Mouse (Mus musculus) kidney, adult 10 weeks (tissue): Measurements from ENCODE around the gene Vmn1r11. TPM values are rescaled to one million over a fixed set of nuclear protein-coding genes. Genes with fewer than 3 reads are reported as not detected.

Experiments
- polyA plus RNA-seq: library from polyadenylated mRNA; stranded (reverse); fragments of 350-450 nt; fragmentation: Illumina TruSeq; extraction: RNeasy Lipid Tissue Mini Kit (QIAGEN cat#74804); gene quantifications from one replicate; pipeline ENCODE4 v1.2.3, GENCODE M21; 2014; ENCODE audit warnings: low read depth, low replicate concordance

The Vmn1r11 gene
- polyA plus RNA-seq, result not detected

GRCm38 (mm10) chr6:57133155-57133554 lies at the start of gene Vmn1r11:
Gene Vmn1r11, plus strand, starts transcription at chr6:57133455.

GRCm38 (mm10) chr6:57109154-57109553 lies 24.1 kb upstream of the Vmn1r11 start, which contains the start of gene Vmn1r10:
Gene Vmn1r10, plus strand, starts transcription at chr6:57109454.

GRCm38 (mm10) chr6:57156619-57157018 lies 23.4 kb downstream of the Vmn1r11 start, which contains the start of gene Vmn1r12:
Gene Vmn1r12, plus strand, starts transcription at chr6:57156919.

Other genes starting within 250 kb of the Vmn1r11 start
- gene Nt5c3, start 209.5 kb upstream of the Vmn1r11 start, polyA plus RNA-seq, result 206 TPM
- 1.9 TPM for gene Vmn1r4, start 209.4 kb upstream of the Vmn1r11 start, polyA plus RNA-seq
- not detected for gene Vmn1r5, start 163.2 kb upstream of the Vmn1r11 start, polyA plus RNA-seq
- gene Vmn1r6, start 136.2 kb upstream of the Vmn1r11 start, polyA plus RNA-seq, result not detected
- not detected for gene Vmn1r7, start 108.1 kb upstream of the Vmn1r11 start, polyA plus RNA-seq
- gene Vmn1r8, start 101.2 kb upstream of the Vmn1r11 start, polyA plus RNA-seq, result not detected
- gene Vmn1r9, start 66.7 kb upstream of the Vmn1r11 start, polyA plus RNA-seq, result not detected
- gene Vmn1r10, start 24.0 kb upstream of the Vmn1r11 start, polyA plus RNA-seq, result not detected
- gene Vmn1r12, start 23.5 kb downstream of the Vmn1r11 start, polyA plus RNA-seq, result not detected
- gene Vmn1r13, start 69.8 kb downstream of the Vmn1r11 start, polyA plus RNA-seq, result not detected
- gene Vmn1r14, start 98.2 kb downstream of the Vmn1r11 start, polyA plus RNA-seq, result not detected
- gene Vmn1r15, start 124.5 kb downstream of the Vmn1r11 start, polyA plus RNA-seq, result not detected
- not detected for gene Vmn1r16, start 196.0 kb downstream of the Vmn1r11 start, polyA plus RNA-seq
- gene Vmn1r17, start 230.3 kb downstream of the Vmn1r11 start, polyA plus RNA-seq, result not detected